Mouse (Mus musculus) ES-E14 (cell line): ENCODE measurements at regions not wholly inside any gene's neighbourhood (a gene's known extent, or its start where the extent isn't known, plus 50 kb on each side); places are given as distances from the start of the nearest gene placed in this dataset.

Experiments used
- HCFC1 ChIP-seq: IDR thresholded peaks from 2 replicates; pipeline ENCODE4 v1.6.1; 2012; ENCODE audit warnings: low read length, inconsistent platforms, borderline replicate concordance; ENCODE audit not compliant: insufficient read depth
- MAFK ChIP-seq: IDR thresholded peaks from 2 replicates; pipeline ENCODE4 v1.6.1; 2014; ENCODE audit warnings: mild to moderate bottlenecking, low read depth, low read length, inconsistent platforms; ENCODE audit not compliant: insufficient read depth
- ZNF384 ChIP-seq: IDR thresholded peaks from 2 replicates; pipeline ENCODE4 v1.6.1; 2012; ENCODE audit warnings: low read depth, low read length, inconsistent platforms

DNA sequence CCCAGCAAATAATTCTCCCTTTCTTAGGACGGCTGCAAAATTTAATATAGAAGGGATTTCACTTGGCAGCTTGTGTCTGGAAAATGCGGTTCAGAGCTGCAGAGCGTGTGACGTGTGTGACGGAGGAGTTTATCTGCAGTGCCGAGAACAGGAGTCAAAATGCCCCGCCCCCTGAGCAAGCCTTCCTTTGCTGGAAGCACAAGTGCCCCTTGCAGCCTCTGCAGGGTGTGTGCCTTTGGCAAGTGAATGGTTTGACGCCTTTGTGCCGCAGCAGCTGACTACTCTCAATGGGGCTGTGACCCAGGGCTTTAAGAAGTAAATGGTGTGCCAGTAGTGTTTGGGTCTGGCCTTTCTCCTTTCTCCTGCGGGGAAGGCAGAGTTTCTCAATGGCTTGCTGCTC, 185.0 kb downstream of the Med10 start:
- TF ChIP-seq HCFC1 (no peak), MAFK (no peak), ZNF384 (no peak)
